ENCODE assay signal across 7 mouse cellular contexts in the genomic region with DNA sequence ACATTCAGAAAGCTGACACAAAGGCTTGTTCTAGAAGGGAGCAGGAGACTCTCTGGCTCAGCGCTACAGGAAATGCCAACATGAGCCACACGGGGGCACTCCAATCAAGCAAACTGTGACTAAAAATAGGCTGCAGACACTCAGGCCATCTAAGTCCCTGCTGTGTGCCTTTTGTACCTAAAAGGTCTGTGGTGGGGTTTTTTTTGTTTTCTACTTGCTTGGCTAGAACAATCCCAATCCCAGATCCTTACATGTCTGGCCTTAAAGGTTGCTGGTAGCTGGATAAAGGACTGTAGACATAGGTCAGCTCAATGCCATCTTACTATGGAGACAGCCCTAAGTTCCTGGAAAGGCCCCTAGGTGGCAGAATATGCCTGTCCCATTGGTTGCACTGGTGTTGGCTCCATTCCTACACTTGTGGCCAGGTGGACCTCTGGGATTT. TPM values are rescaled to one million over a fixed set of nuclear protein-coding genes. Genes with fewer than 3 reads are reported as not detected.
DNase-seq lines count a peak whose midpoint lies in the region; ATAC-seq and TF ChIP-seq lines count a peak whose summit lies in the region.

No protein-coding gene starts in this region.

- peak; percentile 52; the same call in 1 of the 2 replicates for ATAC-seq in lung, embryonic 16.5 days (ENCODE audit: low read depth)

- intact Hi-C loops in heart, postnatal 36 days (cut with DNase I): no loop called here

- H3K9ac ChIP-seq in ES-E14 (ENCODE audit: insufficient read depth, low read depth, low read length, poor library complexity, severe bottlenecking): no peak overlapping the region
- no peak overlapping the region for H3K9ac ChIP-seq in lung, embryonic 16.5 days (ENCODE audit: low read length)

- no peaks in the 10 kb centered on the region for H3K4me1 ChIP-seq in ES-E14 (ENCODE audit: control insufficient read depth in 2 of 2, insufficient read depth in 2 of 2, low read length in 2 of 2, poor library complexity in 1 of 2)
- H3K4me1 ChIP-seq in embryonic facial prominence, embryonic 10.5 days: no peaks in the 10 kb centered on the region
- H3K4me1 ChIP-seq in lung, embryonic 16.5 days (replicated peaks; ENCODE audit: control insufficient read depth, insufficient read depth, low read length): no peaks in the 10 kb centered on the region

- no peaks in the 10 kb centered on the region for H3K9me3 ChIP-seq in ES-E14 (ENCODE audit: control insufficient read depth, insufficient read depth, low read depth, low read length)
- H3K9me3 ChIP-seq in embryonic facial prominence, embryonic 10.5 days: no peaks in the 10 kb centered on the region
- H3K9me3 ChIP-seq in lung, embryonic 16.5 days (ENCODE audit: control insufficient read depth, low read length): no peaks in the 10 kb centered on the region

- DNase-seq in ES-E14 (ENCODE audit: low read depth, low spot score): peak; percentile 77
- peak; percentile 85 for DNase-seq in adrenal gland, postnatal 10 days
- peak; percentile 80 for DNase-seq in embryonic facial prominence, embryonic 10.5 days (ENCODE audit: low spot score)
- DNase-seq in heart, postnatal 36 days: peak; percentile 58 to 74
- DNase-seq in kidney, postnatal 36 days: peak; percentile 31 to 80
- peak; percentile 57 for DNase-seq in retina, adult 2 months (ENCODE audit: low read depth, low spot score)

- no peak overlapping the region for H3K4me3 ChIP-seq in ES-E14 (ENCODE audit: insufficient read depth in 1 of 2, low read depth in 1 of 2, low read length in 2 of 2, poor library complexity in 1 of 2, severe bottlenecking in 1 of 2)
- no peak overlapping the region for H3K4me3 ChIP-seq in embryonic facial prominence, embryonic 10.5 days
- H3K4me3 ChIP-seq in lung, embryonic 16.5 days (ENCODE audit: low read length): no peak overlapping the region

- H3K27ac ChIP-seq in ES-E14 (ENCODE audit: insufficient read depth, low read depth, low read length, poor library complexity, severe bottlenecking): no peak overlapping the region
- H3K27ac ChIP-seq in embryonic facial prominence, embryonic 10.5 days (replicated peaks): no peak overlapping the region
- H3K27ac ChIP-seq in lung, embryonic 16.5 days (ENCODE audit: low read length): no peak overlapping the region

- no peak overlapping the region for H3K4me2 ChIP-seq in lung, embryonic 16.5 days (ENCODE audit: low read depth, low read length)

- WGBS in embryonic facial prominence, embryonic 10.5 days: 0% methylated on average over 2 of the region's 2 CpGs
- 0% methylated on average over 2 of the region's 2 CpGs for WGBS in lung, embryonic 16.5 days

- H3K36me3 ChIP-seq in ES-E14 (ENCODE audit: control insufficient read depth, insufficient read depth, low read length, poor library complexity, severe bottlenecking): no peaks in the 10 kb centered on the region
- H3K36me3 ChIP-seq in embryonic facial prominence, embryonic 10.5 days (replicated peaks): no peaks in the 10 kb centered on the region
- no peaks in the 10 kb centered on the region for H3K36me3 ChIP-seq in lung, embryonic 16.5 days (ENCODE audit: control insufficient read depth, insufficient read depth, low read length)

- H3K27me3 ChIP-seq in embryonic facial prominence, embryonic 10.5 days (replicated peaks; ENCODE audit: low read depth, poor library complexity, severe bottlenecking): peaks cover 14% of the 10 kb centered on the region
- H3K27me3 ChIP-seq in lung, embryonic 16.5 days (ENCODE audit: control insufficient read depth, insufficient read depth, low read depth, low read length): no peaks in the 10 kb centered on the region

- in situ Hi-C loops in ES-E14 (cut with MboI; ENCODE audit: low sequenced_read_pairs in 2 of 2, unreplicated experiment in 2 of 2): no loop called here

TF ChIP-seq in ES-E14, 5 proteins besides CTCF, POLR2A, EP300 and RAD21:
- TF ChIP-seq ZC3H11A (IDR thresholded peaks at IDR 0.05; ENCODE audit: borderline replicate concordance, low read depth, low read length) (peak; percentile 76), CHD2 (IDR thresholded peaks at IDR 0.05; ENCODE audit: low read depth, low read length) (no peak)

RNA-seq across cellular contexts. Expression of a gene that starts 17.6 kb away (rescaled TPM):
- 3.6 and 4.5 TPM in 2 replicates for total RNA-seq in ES-E14 (2012; rRNA removed)
- total RNA-seq in adrenal gland, postnatal 10 days (2021): 1 to 10 TPM; 3.3 to 6.3 TPM
- polyA plus RNA-seq in embryonic facial prominence, embryonic 10.5 days (2016; fragmentation: Nextera tagmentation; extraction: Ambion mirVana): 63.8 and 64.4 TPM in 2 replicates
- total RNA-seq in heart, postnatal 36 days (2021): 1 to 10 TPM; 5.0 to 6.4 TPM
- polyA plus RNA-seq in lung, embryonic 16.5 days (2015; fragmentation: Nextera tagmentation; extraction: Ambion mirVana): 4.6 and 4.8 TPM in 2 replicates
